Mouse (Mus musculus): ENCODE results near the gene Ywhah.
"Not testable (repeated sequence)": the region's sequence is repeated elsewhere in the genome, so short reads cannot be mapped to it uniquely, and the experiment has no call there.

Ywhah gene

DNA sequence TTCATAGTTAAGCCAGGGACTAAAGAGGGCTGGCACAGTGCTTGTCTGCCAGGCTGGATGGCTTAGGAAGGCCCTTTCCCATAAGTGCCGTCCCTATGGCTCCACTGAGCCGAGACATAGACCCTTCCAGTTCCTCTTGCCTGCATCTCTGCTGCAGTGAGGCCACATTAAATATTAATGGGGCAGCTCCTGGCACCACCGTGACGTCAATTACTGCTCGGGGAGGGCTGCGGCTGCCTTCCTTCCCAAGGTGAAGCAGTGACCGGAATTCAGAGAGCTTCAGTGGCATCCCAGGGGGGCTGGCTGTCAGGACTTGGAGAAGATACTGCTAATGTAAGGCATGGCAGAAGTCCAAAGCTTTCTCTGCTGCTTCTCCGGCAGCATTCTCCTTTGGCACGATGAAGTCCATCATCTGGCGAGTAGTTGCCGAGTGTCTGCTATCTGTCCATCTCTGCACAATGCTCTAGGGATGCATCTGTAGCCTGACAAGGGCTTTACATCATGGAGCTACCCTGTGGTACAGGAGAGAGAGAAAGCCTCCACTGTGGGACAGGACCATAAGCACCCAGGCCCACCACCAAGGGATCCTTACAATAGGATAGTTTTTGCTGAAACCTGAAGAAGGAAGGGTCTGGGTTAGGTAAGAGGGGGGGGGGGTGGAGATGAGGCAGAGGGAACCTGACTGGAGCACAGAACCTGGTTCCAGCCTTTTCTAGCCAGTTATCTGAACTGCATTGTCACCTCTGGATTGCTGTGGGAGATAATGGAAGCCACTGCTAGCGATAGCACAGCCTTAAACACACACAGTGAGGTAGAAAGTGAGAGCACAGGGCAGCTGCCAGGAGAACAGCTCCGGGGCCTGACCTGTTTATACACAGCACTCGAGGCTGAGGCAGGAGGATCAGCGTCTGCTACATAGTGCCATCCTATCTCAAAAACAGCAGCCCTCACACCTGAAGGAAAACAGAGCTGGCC lies 7.2 kb upstream of the Ywhah start:
- DNase-seq: peak; percentile 70

DNA sequence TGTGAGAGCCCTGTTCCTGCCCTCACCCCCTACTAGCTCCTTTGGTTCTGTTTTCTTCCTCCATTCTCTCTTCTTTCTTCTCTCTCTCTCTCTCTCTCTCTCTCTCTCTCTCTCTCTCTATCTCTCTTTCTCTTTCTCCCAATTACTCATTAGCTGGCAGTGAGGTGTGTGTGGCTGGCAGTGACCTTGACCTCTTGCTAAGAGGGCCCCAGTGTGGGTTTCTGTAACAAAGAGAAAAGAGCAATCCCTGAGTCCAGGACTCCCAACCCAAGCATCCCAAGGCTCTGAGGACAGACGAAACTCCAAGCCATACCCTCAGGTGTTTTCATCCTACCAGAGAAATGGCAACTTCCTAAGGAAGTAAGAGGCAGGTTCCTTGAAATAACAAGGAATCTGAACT lies 4.5 kb upstream of the Ywhah start:
- no peak for DNase-seq

GRCm38 (mm10) chr5:33015579-33015978 lies 3.0 kb upstream of the Ywhah start:
- DNase-seq: no peak

DNA sequence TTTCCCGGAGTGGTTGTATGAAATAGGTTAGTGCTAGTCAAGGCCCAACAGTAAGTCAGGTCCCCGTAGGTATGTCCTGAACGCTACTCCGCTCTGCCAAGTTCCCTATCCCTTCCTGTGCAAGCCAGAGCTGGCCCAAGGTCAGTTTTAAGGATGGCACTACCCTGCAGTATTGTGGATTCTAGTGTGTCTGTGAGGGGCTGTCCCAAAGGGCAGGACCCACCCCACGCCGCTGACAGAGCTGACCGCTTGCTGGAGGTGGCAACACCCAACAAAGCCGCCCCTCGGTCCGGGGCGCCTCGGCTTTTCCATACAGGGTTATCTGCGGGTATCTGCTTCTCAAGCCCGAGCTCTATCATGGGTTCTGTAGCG lies 441 bp upstream of the Ywhah start:
- no peak for DNase-seq

- no peak for DNase-seq
Measured at GRCm38 (mm10) chr5:33019426-33019821, 808 bp downstream of the Ywhah start.

DNA sequence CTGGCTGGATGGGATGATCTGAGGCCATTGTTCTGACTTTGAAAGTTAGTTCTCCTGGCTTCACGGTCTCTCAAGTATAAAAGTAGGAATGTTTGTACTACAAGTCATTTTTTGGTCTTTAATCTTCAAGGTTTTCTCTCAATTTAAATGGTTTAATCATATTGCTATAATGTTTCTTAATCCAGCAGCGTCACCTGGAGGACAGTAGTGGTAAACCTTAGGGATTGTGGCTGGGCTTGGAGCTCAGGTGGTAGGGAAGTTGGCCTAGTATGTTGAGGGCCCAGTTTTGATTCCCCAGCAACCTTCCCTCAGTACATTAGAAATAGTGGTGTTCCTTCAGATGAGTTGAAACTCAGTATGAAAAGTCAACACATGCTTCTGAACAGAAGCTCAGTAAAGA lies 3.0 kb downstream of the Ywhah start:
- no peak for DNase-seq

DNA sequence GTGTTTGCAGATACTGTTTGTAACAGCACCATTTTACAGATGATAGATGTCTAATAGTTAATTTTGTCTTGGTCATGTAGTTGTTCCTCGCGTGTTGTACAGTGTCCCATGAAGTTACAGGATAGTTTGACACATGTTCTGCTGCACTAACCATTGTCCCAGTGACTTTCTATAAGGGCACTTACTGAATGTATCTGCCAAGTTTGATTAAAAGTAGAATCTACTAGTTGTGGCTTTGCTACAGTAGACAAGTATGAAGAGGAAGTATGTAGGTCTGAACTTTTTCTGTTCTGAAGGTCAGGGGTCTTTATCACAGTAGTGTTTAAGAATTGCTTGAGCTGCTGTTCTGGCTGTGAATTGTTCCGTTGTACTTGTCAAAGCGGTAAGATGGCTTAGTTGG lies 4.7 kb downstream of the Ywhah start:
- no peak for DNase-seq

GRCm38 (mm10) chr5:33024474-33024873 lies 5.9 kb downstream of the Ywhah start:
- no peak for DNase-seq

DNA sequence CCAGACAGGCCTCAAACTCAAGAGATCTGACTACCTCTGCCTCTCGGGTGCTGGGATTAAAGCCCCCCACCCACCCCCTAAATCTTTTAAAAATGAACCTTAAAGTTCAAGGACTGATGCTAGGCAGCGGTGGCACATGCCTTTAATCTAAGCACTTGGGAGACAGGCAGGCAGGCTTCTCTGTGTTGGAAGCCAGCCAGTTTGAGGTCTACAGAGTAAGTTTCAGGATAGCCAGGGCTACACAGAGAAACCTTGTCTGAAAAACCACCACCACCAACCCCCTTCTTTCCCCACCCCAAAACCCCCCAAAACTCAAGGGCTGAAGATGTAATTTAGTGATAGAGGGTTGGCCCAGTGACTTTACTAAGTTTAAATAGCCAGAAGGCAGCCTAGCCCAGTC lies 10.0 kb downstream of the Ywhah start:
- DNase-seq: no peak

- DNase-seq: peak; percentile 47
Measured at GRCm38 (mm10) chr5:33030425-33031175, 12.0 kb downstream of the Ywhah start.

- no peak for DNase-seq
Measured at GRCm38 (mm10) chr5:33032036-33032773, 13.6 kb downstream of the Ywhah start.

GRCm38 (mm10) chr5:33033121-33033520 lies 14.5 kb downstream of the Ywhah start:
- peak; percentile 89 for DNase-seq

- DNase-seq: not testable (repeated sequence)
Measured at GRCm38 (mm10) chr5:33033633-33034032, 15.0 kb downstream of the Ywhah start.

DNA sequence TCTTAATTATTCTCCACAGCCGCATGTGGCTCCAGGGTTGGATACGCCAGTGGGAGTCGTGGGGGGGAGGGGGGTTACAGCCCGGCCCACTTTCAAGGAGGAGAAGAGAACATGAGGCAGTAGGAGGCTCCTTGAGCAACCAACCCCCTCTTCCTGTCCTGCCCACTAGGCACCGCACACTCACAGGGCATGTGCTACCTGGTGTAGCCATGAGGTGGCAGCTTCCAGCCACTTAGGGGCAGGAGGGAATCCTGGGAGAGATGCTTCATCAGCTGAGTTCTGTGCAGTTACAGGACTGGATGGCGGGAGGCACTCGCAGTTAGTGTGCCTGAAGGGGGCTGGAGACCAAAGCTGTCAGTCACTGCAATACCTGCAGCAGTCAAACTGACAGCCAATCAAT lies 15.5 kb downstream of the Ywhah start:
- DNase-seq: peak; percentile 46

DNA sequence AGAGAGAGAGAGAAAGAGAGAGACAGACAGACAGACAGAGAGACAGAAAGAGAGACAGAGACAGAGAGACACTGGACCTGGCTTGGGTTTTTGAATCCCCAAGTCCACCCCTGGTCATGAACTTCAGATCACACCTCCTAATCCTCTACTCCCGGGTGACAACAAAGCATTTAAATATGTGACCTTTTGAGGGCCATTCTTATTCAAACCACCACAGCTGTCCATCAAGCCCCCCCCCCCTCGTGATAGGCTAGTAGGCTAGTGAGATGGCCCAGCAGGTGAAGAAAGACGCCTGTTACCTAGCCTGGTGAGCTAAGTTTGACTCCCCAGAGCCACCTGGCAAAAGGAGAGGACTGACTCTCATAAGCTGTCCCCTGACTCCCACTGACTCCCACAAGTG lies 16.3 kb downstream of the Ywhah start:
- no peak for DNase-seq

GRCm38 (mm10) chr5:33038656-33039509 lies 20.3 kb downstream of the Ywhah start:
- peak; percentile 35 for DNase-seq

DNA sequence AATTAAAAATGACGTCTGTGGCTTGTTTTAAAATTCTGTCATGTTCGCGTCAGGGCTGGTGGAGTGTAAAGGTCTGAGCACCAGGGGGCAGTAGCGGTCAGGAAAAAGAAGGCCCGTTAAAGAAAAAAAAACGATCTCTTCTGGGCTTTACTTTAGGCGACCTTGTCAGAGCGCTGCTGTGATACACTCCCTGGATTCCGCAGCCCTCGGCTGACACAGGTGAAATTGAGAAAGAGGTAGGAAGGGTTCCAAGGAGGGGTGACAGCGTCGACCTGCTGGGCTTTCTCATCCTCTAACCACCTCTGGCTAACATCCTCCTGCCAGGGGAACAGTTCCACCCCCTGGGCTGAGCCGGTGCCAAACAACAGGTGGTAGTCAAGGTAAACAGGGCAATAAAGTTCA lies 20.9 kb downstream of the Ywhah start:
- peak; percentile 79 for DNase-seq

DNA sequence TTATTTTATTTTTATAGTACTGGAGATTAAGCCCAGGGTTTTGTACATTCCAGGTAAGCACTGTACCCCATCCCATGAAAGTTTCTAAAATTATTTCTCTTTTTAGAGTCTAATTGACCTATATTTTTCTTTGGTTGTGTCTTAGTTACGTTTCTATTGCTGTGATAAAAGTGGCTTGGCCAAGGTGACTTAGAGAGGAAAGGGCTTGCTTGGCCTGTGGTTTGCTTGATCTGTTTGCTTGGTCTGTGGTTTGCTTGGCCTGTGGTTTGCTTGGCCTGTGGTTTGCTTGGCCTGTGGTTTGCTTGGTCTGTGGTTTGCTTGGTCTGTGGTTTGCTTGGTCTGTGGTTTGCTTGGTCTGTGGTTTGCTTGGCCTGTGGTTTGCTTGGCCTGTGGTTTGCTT lies 22.1 kb downstream of the Ywhah start:
- DNase-seq: not testable (repeated sequence)

DNA sequence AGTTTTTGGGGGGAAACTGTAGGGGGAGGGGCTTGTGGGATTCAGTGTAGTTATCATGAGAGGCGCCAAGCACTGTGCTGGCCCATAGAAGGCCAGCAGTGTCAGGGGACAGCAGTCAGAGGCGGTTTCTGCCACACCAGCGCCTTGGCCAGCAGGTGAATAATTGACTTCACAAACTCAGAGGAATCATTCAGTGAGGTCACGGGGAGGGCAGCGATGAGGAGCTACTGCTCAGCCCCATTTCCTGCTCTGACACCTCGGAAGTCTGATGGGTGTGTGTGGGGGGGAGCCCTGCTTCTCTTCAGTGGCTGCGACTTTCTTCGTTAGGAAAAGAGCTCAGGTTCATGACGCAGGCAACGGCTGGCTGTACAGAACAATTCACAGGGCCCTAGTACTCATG lies 24.8 kb downstream of the Ywhah start:
- no peak for DNase-seq

- DNase-seq: no peak
Measured at GRCm38 (mm10) chr5:33044636-33045315, 26.2 kb downstream of the Ywhah start.

DNA sequence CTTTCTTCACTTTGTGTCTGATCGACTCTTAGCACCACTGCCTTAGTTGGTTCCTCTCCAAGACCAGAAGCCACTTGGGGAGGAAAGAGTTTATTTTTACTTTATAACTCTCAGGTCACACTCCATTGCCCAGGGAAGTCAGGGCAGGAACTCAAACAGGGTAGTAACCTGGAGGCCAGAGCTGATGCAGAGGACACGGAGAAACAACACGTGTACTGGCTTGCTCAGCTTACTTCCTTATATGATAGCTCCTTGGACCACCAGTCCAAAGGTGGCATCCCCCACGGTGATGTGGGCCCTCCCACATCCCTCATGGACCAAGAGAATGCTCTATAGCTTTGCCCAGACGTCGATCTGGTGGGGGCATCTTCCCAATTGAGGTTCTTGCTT lies 26.7 kb downstream of the Ywhah start:
- DNase-seq: no peak

Data from retina, postnatal 1 day (tissue).